Mouse (Mus musculus) Muller cell, postnatal 12 days (primary cell): Measurements from ENCODE around the gene Samd14.

Source experiments
- DNase-seq: peaks from one replicate; pipeline ENCODE4 v3.0.0-alpha.2; 2015; ENCODE audit errors: inconsistent ontology term

Gene Samd14

DNA sequence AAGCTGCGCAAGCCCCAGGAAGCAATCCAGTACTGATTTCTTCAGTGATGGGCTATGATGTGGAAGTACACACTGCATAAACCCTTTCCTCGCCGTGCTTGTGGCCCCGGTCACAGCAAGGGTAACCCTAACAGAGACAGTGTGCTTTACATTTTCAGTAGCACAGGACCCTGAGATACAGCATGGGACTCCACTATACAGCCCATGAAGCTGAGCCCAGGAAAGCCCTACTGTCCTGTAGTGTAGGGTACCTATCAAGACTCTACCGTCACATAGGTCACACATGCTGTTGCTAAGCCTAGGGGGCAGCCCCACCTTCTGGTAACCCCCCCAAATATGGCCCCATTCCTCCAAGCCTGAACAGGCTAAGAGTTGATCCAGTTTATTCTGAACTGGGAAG, 26.8 kb downstream of the Samd14 start:
- no peak for DNase-seq

DNA sequence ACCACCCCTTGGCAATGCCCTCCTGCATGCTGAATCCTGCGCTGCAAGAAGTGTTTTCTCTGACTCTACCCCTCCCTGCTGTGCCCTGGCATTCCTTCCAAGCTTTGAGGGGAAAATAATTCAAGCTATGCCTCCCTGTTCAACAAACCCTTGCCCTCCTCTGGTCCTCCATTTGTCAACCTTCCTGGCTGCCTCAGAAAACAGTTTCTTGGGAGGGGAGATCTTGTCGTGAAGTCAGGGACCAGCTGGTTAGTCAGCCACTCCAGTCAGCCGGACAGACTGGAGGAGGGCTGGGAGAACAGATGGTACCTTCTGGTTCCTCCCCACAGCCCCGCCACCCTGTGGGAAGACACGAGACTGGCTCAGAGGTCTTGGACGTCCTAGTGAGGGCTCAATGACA, 27.6 kb downstream of the Samd14 start:
- DNase-seq = peak; percentile 64

DNA sequence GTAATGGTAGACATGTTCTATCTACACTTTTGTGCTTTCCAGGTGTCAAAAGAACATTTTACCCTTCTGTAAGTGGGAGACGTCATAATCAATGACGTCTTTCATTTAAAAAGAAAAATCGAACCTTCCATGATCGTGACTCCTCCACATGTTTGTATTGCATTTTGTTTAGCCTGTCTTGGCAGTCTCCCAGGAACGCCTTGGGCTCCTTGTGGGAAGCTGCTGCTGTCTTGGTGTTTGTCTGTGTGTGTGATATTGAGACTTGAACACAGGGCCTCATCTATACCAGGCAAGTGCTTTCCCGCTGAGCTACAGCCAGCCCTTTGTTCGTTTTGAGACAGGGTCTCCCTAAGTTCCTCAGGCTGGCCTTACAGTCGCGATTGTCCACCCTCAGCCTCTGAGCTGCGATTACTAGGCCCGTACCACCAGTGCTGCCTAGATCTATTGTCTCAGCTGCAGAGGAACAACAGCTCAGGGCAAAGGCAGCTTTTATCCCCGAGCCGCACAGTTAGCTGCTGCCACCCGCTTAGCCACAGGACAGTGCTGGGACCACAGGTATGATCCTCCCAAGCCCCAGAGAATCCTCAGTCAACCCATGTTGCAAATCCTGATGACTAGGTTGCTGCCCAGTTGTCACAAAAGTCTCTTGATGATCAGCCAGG, 28.6 kb downstream of the Samd14 start:
- no peak for DNase-seq

DNA sequence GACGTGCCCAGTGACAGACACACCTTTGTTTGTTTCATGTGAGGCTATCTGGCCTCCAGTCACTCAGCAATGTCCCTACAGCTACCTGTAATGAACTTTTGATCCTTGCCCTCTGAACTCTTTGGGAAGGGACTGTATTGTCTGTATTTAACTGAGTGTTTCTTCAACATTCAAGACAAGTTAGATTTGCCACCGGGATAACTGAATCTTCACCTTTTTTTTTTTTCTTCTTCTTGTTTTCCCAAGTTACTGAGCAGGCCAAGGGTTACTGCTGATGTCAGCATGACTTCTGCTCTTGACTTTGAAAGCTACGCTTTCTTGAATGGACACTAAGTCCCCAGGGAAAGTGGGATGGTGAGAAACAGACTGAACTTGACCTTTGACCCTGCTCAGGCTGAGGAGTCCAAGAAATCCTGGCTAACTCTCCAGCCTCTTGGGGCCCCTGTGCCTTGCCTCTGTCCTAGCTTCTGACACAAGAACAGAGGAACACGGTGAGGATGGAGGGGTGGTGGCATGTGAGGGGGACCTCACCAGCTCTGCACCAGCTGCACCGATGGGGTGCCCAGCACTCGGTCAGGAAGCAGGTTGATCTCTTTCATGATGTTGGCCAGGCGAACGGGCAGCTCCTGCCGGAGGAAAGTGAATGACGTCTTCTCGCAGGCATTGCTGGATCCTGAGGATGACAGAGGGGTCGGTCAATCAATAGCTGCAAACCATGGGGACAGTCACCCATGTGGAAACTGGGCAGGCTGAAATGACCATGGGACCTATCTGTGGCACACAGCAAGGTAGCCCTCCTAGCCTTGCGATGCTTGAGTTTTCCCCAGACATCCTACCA, 29.4 kb downstream of the Samd14 start:
- DNase-seq = no peak

DNA sequence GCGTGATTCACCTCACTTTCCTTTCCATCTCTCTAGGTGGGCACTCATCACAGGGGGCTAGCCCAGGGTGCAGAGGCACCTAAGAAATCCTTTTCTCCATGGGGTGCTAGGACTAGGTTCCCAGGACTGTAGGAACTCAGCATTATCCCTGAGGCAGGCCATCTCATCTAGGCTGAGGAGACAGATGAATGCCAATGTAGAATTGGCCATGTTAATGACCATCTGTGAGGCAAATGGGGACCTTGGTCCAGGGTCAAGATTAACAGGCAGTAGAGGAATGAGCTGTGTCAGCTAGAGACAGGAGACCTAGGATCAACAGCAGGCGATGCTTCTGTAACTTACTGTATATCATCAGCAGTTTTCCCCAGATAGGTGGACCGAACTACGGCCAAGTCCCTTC, 30.1 kb downstream of the Samd14 start:
- DNase-seq = no peak

DNA sequence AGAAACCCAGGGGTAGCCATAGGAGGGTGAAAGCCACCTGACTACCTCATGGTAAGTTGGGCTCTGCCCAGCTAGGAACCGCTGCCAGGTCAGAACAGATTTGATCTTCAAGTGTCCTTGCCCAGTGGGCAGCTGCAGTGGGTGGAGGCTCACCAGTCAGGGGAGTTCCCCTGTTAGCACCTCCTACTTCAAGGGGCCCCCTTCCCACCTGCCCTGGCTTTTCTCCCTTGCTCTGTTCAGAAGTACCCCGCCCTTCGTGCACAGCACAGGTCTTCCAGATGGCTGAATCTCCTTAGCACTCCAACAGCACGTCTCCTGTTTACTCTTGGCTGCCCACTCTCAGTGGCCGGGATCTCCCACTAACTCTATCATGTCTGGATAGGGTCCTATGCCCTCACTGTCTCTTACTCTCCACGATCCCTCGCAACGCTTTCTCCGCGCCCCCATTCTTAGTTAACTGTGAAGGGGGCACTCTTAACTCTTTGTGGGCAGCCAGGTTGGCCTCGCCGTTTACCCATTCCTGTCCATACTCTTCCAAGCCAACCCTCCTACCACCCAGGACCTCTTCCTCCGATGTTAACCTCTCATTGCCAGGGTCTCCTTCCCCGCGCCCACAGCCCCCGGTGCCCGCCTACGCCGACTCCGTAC, 30.9 kb downstream of the Samd14 start:
- no peak for DNase-seq

DNA sequence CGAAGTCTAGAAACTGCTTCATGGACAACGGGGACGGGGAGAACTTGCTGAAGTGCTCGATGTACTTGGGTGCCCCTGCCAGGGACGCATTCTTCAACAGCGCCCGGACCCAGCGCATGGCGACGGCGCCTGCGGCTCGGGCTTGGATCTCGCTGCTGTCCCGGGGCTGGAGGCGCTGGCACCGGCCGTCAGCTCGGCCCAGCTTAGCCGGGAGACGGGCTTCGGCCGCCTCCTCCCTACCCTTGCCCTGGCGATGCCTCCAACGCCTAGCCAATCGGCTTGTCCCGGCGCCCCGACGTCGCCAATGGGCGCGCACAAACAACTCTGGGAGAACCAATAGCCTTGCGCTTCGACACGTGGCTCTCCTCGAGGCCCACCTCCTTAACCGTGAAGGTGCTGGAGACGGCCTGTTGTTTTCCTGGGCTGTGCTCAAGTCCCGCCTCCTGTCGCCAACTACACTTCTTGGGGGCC, 31.5 kb downstream of the Samd14 start, which contains the start of gene Pdk2:
Gene Pdk2, minus strand, starts transcription at position 216 of the 471 bp plus-strand sequence.
- peak; percentile 98 for DNase-seq

DNA sequence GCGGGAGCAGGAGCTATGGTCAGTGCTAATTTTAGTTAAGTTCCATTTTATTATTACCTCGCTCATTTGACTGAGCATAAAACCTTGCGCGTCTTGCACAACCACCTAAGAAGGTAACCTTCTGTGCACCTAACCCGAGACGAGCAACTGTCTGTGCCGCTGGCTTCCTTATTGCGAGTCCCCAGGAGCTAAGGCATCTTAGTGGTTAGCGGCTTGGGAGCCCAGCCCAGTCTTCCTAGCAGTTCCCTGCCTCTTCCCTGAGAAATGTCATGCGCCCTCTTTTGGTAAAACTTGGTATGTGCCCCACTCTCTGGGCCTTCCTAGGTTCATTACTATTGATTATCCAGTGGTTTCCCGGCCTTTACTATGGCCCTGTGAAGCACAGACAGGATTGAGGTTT, 32.4 kb downstream of the Samd14 start:
- peak; percentile 74 for DNase-seq

DNA sequence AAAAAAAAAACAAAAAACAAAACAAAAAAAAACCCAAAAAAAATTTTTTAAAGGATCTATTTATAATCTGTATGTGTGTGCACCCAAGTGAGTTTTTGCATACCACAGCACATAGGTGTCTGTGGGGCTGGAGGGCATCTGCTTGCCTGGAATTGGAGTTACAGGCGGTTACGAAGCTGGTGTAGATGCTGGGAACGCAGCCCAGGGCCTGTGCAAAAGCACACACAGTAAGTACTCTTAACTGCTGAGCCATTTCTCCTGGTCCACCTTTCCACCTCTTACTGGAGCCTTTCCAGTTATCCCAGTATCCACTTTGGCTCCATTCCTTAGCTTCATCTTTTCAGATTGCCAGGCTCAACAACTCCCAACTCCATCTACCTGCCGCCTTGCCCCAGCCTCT, 33.4 kb downstream of the Samd14 start:
- DNase-seq = no peak

DNA sequence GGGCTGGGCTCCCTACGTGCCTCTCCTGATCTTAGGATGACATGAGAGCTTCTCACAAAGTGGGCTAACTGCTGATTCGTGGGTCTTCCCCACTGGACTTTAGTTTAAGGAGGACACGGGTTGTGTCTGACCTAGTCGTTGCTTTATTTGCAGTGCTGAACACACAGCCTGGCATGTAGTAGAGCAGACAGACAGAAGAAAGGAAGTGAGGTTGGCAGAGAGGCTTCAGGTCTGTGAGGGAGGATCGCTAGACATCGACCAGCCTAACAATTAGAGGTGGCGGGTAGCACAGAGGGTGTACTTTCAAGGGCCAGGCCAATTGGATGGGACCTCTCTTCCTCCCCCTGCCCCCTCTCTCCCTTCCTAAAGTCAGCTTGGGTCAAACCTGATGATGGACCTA, 33.9 kb downstream of the Samd14 start:
- DNase-seq = no peak

DNA sequence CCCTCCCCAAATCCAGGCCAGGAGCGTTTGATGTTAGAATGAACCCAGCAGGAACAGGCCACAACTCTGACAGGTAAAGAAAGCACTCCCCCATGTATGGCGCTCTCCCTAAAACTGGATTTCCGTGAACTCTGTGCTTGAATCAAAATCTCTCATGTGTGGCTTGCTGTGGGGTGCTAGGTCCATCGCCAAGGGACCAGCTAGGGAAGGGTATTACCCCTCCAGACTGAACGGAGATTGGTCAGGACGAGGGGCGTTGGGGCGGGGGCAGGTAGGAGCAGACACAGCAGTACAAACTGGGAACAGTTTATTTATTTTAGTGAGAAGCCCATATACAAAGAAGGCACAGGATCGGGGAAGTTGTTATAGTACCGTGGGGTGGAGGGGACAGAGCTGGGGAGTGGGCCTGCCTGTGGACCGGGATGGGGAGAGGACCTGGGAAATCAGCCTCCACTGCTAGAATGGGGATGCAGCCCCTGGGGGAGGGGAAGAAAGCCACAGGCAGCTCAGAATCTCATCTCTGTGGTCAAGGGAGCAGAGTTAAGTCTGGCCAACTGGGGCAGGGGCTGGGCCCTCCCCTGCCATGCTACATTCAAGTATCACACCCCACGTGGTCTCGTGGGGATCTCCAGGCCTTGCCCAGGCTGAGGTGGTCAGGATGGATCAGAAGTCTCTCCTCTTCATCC, 34.6 kb downstream of the Samd14 start:
- DNase-seq = no peak

DNA sequence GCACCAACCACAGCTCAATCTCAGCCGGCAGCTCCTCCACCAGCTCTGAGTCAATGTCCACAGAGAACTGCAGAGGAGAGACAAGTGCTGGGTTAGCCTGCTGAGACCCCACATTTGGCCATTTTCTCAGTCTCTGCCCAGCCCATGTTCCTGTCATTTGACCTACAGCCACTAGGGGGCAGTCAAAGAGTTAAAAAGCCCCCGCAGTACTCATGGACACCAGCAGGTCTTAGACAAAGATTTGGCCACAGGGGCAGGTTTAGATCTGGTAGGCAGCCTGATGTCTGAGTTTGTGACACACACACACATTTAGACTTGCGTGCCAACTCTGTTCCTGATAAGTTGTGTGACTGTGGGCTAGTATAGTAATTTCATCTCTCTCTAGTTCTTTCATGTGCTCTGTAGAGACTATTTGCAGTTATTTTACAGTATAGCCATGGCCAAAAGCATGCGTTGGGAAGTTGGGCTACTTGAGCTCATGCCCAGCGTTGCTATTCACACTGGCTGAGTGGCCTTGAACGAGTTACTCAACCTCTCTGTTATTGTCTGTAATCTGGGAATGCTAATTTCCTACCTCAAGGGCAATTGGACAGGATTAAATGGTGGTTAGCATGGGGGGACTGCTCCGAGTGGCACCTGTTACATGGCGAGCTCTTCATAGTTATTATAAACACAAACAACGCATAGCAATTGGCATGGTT, 37.5 kb downstream of the Samd14 start:
- DNase-seq = peak; percentile 64

DNA sequence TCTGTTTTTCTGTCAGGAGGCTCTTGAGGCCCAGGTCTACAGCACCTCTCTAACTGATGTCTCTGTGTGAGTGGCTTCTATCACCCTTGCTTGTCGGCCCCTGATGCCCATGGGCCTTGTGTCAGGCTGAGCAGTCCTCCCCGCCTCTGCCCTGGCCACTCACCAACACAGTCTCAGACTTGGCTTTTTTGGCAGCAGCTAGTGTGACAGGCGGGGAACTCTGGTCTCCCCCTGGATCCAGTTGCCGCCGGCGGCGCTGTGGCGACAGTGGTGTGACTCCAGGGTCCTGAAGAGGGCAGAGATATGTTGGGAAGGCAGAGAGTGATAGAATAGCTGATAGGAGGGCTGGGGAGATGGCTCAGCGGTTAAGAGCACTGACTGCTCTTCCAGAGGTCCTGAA, 43.4 kb downstream of the Samd14 start:
- DNase-seq = no peak

DNA sequence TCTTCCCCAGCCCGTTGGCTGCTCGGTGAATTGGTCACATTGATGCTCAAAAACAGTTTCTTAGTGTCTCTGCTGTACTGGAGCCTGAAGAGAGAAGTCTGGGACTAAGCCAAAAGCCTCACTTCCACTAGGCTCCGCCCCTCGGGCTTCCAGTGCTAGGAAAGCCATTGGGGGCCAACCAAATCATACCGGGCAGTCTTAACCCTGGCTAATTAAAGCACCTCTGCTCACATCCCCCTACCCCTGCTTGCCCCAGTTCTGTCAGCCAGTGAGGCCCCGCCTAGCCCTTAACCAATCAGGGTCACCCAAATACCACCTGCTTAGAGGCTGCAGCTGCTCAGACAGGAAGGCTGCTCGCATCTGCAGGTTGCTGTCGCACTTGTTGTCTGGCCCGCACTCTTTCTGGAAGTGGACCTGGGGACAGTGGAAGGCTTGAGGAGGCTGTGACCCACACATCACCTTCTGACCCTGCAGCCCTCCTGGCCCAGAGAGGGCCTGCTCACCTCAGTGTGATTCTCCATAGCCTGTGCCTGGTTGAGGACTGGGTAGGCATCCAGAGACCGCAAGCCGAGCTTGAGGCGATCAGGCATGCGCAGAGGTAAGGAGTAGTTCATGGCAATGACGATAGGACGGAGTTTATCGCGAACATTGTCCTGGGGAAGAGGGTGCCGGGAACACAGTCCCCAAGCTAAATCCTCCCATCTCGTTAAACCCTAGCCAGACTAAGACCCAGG, 47.3 kb downstream of the Samd14 start:
- DNase-seq = no peak

DNA sequence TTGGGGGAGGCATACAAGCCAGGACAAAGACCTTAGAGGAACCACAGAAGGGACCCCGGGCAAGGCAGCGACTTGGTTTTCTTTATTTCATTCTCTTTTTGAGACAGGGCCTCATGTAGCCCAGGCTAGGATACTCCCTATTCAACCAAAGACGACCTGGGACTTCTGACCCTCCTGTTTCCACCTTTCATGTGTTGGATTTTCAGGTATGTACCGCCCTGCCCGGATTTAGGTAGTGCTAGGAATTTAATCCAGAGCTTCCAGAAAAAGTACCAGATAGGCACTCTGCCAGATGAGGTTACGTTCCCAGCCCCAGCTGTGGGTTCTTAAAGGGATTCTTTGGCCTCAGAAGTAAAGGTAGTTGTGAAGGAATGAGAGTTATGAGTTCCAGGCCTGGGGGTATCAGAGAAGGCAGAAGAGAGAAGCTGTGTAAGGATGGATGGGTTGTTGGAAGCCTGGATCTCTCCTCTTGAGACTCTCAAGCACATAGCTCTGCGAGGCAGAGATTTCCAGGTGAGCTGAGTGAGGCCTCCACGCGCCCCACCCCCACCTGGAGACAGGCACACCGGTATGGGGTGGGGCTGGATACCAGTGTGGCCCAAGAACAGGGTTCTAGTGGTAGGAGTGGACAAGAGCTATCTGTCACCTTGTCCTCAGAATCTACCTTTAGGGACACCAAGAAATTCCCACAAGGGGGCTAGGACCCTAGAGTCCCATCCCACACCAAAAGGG, 59.7 kb downstream of the Samd14 start:
- DNase-seq = no peak

DNA sequence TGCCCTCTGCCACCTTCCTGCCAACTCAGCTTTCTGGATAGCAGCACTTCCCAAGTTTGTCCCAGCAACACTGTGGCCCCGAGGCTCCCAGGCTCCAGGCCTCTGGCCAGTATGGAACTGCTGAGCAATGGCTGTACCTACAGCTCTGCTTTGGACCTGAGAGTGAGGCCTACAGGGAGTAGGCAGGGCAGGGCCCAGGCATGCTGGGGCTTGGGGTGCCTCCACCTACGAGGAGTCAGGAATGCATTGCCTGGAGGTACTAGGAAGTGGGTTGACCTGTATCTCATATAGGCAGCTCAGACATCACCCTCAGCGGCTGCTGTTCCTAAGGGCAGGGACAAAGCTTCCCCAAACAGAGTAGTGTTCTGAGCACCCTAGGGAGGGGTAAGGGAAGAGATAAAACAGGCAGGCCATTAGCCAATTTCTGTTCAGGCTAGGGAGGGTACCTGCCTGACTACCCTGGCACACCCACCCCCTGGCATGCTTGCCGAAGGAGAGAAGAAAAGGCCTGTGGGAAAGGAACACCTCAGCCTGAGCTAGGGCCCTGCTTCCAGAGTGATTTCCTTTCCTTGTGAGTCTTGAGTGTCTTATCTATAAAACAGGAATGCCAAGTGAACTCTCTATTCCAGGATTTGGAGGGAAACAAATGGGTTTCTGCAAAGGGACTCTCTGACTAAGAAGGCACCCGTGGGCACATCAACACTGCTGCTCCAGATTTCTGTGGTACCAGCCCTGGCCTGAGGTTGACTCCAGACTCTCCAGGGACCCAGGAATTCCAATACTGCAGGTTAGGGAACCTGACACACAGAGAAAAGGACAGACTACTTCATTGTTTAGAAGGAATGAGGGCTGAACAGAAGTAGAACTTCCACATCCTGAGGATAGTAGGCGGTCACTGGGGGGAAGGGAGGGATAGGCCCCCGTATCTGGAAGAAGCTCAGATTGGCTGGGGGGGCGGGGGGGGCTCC, 60.7 kb downstream of the Samd14 start:
- peak; percentile 59 for DNase-seq

DNA sequence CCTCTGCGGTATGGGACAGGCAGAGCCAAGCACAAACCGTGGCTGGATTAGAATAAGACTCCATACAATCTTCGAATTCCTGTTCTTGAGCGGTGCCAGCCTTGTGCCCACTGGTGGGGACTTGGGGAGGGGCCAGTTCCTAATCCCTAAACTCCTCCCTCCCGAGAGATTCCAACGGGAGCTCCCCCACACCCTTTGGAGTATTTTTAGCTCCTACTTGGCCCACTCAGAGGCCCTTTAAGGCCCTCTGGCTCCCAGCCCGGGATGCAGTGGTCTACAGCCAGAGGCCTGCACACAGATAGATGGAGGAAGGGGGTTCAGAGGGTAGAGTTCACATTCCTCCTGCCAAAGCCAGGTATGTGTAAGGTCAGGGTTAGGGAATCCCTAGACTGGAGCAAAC, 61.6 kb downstream of the Samd14 start:
- DNase-seq = peak; percentile 85

DNA sequence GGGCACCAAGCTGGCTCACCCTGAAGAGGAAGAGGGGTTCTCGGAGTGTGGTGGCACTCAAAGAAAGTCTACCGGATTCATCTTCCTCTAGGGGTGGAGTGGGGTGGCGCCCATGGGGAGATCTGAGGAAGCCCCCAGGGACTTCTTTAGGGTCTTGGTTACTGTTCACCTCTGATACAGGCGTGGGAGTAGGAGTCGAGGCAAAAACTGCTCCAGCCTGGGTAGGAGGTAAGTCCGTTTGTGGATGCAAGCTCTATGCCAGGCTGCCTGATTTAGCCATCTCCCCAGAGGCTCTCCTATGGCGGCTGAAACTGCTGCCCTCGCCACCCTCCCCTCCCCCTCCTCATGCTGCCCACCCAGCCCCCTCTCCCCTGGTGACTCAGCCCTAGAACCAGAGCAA, 62.5 kb downstream of the Samd14 start:
- no peak for DNase-seq

DNA sequence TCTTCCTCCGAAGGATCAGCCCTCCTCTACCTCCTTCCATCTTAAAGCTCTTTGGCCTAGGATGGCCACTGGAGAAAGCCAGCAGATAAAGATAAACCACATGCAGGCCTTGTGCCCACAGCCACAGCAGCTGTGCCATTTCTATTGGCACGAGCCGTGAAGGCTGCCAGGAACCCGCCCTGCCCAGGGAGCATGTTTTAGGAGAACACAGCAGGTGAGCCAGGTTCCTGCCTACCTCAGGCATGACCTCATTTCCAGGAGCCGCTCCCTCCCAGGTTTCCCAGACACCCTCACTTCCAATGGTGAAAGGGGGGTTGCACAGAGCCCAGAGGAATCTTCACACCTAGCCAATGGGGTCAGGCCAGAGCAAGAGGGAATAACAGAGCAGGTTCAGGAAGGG, 63.1 kb downstream of the Samd14 start:
- no peak for DNase-seq
